Mouse (Mus musculus) retina, postnatal 1 day (tissue): Measurements from ENCODE around the gene Hs3st3a1.
A peak's percentile ranks its signal among the peaks of the same experiment; 100 is the strongest.

Experiments used
- DNase-seq: peaks from one replicate; pipeline ENCODE4 v3.0.0-alpha.2; 2012

Hs3st3a1 gene

DNA sequence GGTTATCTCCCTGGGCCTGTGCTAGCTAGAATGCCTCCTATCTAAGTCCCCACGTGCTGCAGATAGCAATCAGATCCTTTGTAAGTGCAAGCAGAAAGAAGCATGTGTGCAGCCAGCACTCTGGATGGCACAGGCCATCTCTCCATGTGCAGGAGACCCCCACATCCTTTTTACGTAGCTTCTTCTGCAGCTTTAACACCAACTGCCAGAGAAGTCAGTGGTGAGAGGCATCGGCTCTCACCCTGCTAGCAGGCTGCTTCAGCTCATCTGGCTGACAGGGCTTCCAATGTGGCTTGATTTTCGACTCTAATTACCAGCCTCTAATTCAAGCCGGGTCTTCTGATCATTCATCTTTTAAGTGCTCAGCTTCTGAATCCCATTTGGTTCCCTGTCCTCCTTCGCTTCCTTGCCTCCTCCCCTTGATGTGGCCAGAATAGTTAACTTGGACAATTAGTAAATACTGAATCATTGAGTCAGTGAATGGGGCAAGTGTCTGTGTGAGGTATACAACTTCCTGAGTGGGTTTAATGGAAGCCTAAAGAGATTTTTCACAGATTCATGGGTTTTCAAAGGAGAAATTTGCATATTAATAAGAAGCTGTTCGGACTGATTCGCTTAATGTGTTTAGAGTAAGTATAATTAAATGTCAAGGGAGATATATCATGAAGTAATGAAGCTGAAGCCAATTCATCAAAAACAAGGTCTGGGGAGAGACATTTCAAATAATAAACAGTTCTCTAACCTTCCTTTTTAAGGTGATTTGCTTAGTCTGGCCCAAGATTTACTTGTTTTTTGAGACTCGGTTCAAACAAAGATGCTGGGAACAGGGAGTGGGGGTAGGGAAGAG lies 54.7 kb downstream of the Hs3st3a1 start:
- peak; percentile 51 for DNase-seq

- DNase-seq, result peak; percentile 18
Observed at GRCm38 (mm10) chr11:64494448-64494847, 59.3 kb downstream of the Hs3st3a1 start.

DNA sequence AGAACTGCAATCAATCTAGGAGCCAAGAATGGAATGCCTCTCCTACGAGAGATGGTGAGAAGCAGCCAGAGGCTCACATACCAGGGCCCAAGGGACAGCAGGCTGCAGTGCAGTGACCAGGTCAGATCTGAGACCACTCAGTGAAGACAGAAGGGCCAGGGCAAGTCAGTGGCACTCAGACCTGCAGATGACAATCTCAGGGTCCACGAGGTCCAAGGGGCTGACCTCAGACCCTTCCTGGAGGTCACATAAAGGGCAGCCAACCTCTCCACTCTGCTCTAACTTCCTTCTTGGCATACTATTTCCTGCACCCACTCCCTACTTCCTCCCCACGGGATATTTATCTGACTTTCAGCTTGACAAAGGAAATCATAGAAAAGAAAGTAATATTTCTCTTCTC lies 60.8 kb downstream of the Hs3st3a1 start:
- no peak for DNase-seq

DNA sequence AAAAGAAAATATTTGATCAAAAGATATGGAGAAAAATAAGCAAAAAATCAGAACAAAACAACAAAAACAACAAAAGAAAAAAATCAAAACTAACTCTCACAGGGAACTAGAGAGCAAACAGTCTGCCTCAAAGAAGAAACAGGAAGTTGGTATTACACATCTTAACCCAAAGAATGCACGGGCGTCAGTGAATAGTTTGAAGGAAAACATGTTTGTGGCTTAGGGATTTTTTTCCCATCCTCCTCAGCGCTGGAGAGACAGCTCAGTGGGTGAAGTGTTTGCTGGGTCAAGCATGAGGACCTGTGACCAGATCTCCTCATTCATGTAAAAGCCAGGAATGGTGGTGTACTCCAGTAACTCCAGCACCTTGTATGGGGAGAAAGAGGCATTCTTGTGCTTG lies 61.5 kb downstream of the Hs3st3a1 start:
- DNase-seq, result no peak

GRCm38 (mm10) chr11:64500536-64501112 lies 65.5 kb downstream of the Hs3st3a1 start:
- DNase-seq, result no peak

GRCm38 (mm10) chr11:64503040-64503439 lies 67.9 kb downstream of the Hs3st3a1 start:
- DNase-seq, result no peak

- DNase-seq, result no peak
Observed at GRCm38 (mm10) chr11:64505924-64506323, 70.8 kb downstream of the Hs3st3a1 start.

DNA sequence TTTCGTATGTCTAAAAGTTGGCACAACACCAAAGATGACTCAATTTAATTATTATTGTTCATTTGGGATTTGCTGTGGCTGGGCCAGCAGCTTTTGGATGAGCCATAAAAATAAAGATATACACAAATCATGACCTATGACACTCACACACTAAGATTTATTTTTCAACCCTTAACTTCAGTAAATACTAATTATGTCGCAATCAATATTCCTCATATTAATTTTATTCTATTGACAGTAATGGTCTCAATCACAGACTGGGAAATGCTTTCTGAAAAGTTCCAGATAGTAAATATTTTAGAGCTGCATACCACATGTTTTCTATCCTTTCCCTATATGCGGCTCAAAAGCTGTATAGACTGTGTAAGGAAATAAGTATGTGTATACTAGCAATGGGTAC lies 71.9 kb downstream of the Hs3st3a1 start:
- DNase-seq, result no peak

DNA sequence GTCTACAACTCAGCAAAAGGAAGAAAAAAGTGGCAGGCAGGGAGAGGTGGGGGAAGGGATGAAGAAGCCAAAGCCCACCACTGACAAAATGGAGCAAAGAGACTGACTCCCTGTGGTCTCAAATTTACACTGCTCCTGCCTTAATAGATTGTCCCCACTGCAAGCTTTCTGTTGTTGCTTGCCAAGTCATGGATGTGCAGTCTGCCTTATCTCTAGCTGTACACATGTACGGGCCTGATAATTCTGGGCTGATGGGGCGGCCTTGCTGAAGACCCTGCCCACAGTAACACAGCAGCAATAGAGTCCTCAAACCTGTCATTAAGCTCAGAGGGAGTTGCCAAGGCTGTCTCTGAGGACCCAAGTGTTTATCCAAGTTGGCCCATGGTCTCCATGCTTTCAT lies 74.0 kb downstream of the Hs3st3a1 start:
- no peak for DNase-seq

DNA sequence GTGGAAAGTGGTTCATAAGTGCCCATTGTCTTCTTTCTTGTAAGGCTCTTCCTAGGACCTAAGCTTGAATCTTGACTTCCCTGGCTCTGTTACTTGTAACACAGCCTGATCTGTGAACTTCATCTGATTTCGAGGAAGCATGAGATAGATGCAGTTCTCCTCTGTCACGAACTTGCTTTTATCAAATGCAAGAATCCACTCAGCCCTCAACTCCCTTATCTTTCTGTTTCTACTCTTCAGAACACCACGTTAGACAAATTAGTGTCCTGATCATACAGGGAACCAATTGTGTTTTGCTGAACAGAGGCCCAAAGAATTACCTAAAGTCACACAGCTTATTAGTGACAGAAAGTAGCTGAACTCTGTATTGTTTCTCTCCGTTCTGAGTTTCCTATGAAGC lies 77.2 kb downstream of the Hs3st3a1 start:
- no peak for DNase-seq

- no peak for DNase-seq
Observed at GRCm38 (mm10) chr11:64513419-64513818, 78.3 kb downstream of the Hs3st3a1 start.

DNA sequence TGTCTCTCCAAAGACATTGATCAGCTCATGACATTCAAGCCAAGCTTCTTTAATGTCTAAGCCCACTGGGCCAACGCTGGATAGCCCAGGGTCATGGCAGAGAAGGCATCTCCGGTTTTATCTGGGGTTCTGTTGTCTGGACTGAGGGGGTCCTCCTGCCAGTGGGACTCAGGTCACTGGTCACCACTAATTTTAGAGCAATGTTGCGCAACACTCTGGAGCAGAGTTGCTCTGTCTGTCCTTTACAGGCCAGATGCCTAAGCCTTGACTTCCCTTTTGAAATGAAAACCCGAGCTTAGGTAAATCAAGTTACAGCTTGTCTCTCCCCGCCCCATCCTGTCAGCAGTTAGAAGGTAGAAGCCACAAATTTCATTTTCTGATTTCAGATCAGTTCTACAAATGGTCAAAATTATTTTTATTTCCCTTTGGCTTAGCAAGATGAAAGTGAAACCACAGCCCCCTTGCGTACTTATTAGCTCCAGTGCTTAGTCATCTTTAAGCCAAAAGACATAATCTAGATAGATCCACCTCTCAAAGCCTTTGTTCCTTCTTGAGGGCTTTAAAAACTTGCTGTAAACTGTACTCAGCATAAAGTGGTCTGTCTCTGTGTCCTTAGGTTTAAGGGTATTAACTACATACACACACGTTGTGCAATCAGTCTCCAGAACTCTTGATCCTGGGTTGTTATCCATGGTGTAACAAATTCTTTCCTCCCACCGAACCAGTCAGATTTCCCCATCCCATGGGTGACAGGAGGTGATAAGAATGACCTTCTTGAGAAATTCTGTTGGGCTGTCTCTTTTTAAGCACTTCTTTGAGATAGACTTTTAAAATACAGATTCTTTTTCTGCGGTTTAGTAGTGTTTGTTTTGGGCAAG lies 81.8 kb downstream of the Hs3st3a1 start:
- DNase-seq, result no peak

GRCm38 (mm10) chr11:64518146-64518841 lies 83.2 kb downstream of the Hs3st3a1 start:
- DNase-seq, result no peak

DNA sequence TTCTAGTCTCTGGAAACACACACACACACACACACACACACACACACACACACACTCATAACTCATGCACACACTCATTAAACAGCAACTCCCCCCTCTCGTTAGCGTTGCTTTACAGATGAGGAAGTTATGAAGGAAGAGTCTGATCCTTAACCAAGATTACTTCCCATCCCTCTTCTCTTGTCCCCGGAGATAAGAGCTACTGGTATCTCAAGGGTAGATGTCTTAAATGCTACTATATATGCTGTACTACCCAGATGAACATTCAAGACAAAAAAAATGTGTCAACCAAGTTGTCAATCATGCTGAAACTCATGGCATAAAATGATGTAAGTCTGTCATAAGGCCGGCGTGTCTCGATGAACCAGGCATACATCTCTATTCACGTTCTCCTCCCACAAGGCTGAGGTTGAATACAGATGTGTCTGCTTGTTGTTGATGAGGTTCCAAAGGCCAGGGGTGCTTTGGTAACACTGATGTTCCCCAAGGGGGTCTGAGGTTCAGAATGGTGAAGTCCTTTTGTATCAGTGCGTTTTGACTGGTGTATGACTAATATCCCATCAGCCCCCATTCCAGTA lies 89.0 kb downstream of the Hs3st3a1 start:
- no peak for DNase-seq

DNA sequence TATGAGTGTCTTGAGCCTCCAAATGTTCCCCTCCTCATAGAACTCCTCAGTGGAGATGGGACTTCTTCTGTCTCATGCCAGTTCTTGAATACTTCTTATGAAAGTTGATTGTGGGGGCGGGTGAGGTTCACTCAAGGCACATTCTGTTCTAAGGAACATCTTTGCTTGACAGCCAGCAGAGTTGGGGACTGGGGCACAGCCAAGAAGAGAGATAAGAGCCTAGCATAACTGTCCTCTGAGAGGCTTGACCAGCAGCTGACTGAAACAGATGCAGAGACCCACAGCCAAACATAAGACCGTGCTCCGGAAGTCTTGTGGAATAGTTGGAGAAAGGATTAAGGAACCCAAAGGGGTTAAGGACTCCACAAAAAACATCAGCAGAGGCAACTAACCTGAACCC lies 102.1 kb downstream of the Hs3st3a1 start:
- no peak for DNase-seq

DNA sequence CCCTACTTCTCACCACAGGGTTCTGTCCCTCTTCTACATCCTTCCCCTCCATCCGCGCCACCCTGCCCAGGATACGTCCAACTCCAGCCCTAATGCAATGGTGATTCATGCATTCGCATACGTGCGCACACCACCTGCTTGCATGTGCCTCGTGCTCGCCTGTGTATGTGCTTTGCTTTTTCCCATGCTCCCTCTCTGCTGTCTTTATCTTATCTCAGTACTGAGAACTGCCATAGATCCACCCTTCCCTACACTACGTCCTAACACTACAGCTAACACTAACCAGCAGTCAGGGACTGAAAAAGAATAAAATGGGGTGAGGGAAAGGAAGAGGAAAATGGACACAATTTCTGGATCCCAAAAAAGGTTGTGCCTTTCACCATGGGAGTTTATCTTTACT lies 106.7 kb downstream of the Hs3st3a1 start:
- no peak for DNase-seq

GRCm38 (mm10) chr11:64542335-64542734 lies 107.2 kb downstream of the Hs3st3a1 start:
- no peak for DNase-seq

- no peak for DNase-seq
Observed at GRCm38 (mm10) chr11:64543181-64543641, 108.1 kb downstream of the Hs3st3a1 start.

- no peak for DNase-seq
Observed at GRCm38 (mm10) chr11:64544236-64544635, 109.1 kb downstream of the Hs3st3a1 start.

DNA sequence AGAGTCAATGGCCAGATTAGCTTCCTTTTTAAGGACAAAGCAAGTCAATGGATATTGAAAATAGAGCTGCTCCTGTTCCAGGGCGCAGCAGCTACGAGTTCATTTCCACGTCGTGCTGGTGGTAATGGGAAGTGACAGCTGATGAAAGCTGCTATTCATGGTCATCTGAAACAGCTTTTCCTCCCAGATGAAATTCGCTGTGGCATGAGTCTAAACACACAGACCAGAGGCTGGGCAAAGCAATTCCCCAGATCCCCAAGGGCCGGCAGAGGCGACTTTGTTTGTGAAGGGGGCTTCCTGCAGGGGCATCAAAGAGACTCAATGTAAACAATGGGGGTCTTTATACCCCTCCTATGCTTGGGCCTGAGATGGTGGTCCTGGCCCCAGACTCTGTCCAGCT lies 114.2 kb downstream of the Hs3st3a1 start:
- peak; percentile 80 for DNase-seq

DNA sequence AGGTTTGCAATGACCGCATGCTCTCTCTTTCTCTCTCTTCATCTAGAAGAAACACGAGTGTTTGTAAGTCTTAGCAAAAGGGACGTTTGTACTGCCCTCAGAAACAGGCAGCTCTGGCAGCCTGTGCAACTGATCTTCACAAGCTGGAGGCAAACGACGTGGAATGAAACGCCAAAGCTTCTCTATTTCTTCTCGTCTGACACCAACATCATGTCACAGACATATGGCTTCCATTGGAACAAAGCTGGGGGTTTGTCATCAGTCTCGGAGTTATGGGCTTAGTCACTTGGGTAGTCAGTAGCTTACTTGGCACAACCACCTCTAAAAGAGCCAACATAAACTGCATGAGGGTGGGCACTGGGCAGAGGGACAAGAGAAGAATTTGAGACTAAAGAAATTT lies 114.8 kb downstream of the Hs3st3a1 start:
- DNase-seq, result peak; percentile 22

DNA sequence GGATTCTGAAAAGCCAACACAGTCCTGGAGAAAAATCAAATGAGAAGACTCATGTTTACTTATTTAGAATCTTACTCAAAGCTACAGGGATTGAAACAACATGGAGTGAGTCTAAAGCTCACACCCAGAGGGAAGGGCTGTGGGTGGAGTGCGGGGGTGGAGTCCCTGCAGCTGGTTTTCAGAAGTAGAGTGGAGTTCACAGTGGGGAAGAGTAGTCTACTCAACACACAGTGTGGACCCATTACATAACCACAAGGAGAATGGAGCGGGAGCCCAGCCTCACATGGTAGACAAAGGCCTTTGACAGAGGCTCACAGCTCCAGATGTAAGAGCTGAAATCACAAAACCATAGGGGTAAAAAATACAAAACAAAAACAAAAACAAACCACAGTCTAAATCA lies 123.2 kb downstream of the Hs3st3a1 start:
- no peak for DNase-seq
